Mouse (Mus musculus) layer of hippocampus, postnatal 14 days (tissue): ENCODE measurements around the gene Plin3. TPM values are rescaled to one million over a fixed set of nuclear protein-coding genes. Genes with fewer than 3 reads are reported as not detected.
A peak's percentile ranks its signal among the peaks of the same experiment; 100 is the strongest.
"Not testable (repeated sequence)": the region's sequence is repeated elsewhere in the genome, so short reads cannot be mapped to it uniquely, and the experiment has no call there.

ENCODE experiments used
- DNase-seq, 2 experiments: peaks; one replicate each; pipeline ENCODE4 v3.0.0; 2021 to 2022; ENCODE audit warnings: low spot score in 2 of 2, mixed read lengths in 1 of 2
- total RNA-seq, 2 experiments: library from RNA; stranded (reverse); gene quantifications; 2 replicates each; pipeline ENCODE4 v1.2.3; 2021

Gene Plin3
- total RNA-seq, 2 experiments from 2014 or later, result 5.1 to 9.1 TPM

- no peak for DNase-seq
These were observed 16.7 kb downstream of the Plin3 start for GRCm38 (mm10) chr17:56275842-56276480.

GRCm38 (mm10) chr17:56273986-56274385, 18.7 kb downstream of the Plin3 start:
- no peak for DNase-seq

- no peak for DNase-seq
These were observed 19.2 kb downstream of the Plin3 start for GRCm38 (mm10) chr17:56273482-56273881.

- DNase-seq, result no peak
These were observed 20.0 kb downstream of the Plin3 start for GRCm38 (mm10) chr17:56272644-56273043.

GRCm38 (mm10) chr17:56271609-56272253, 20.9 kb downstream of the Plin3 start:
- no peak for DNase-seq

- no peak for DNase-seq
These were observed 22.9 kb downstream of the Plin3 start for GRCm38 (mm10) chr17:56269741-56270140.

GRCm38 (mm10) chr17:56269153-56269630, 23.5 kb downstream of the Plin3 start:
- DNase-seq, result peak; percentile 51 to 85

- DNase-seq, result no peak
These were observed 26.4 kb downstream of the Plin3 start for GRCm38 (mm10) chr17:56266271-56266670.

GRCm38 (mm10) chr17:56265869-56266268, 26.8 kb downstream of the Plin3 start:
- DNase-seq, result no peak

- no peak for DNase-seq
These were observed 27.7 kb downstream of the Plin3 start for GRCm38 (mm10) chr17:56265011-56265410.

- DNase-seq, result peak; percentile 73 to 85
These were observed 28.7 kb downstream of the Plin3 start for GRCm38 (mm10) chr17:56264020-56264419.

- no peak for DNase-seq
These were observed 30.0 kb downstream of the Plin3 start for GRCm38 (mm10) chr17:56262645-56263094.

GRCm38 (mm10) chr17:56261166-56261565, 31.5 kb downstream of the Plin3 start:
- no peak for DNase-seq

GRCm38 (mm10) chr17:56259301-56260037, 33.2 kb downstream of the Plin3 start:
- no peak for DNase-seq

GRCm38 (mm10) chr17:56258812-56259211, 33.9 kb downstream of the Plin3 start:
- DNase-seq, result not testable (repeated sequence)

GRCm38 (mm10) chr17:56258269-56258668, 34.4 kb downstream of the Plin3 start:
- DNase-seq, result not testable (repeated sequence)

GRCm38 (mm10) chr17:56257181-56257894, 35.3 kb downstream of the Plin3 start:
- no peak for DNase-seq

GRCm38 (mm10) chr17:56256239-56256881, 36.3 kb downstream of the Plin3 start, which contains the start of gene Fem1a:
Gene Fem1a (plus strand): TSS chr17:56256810.
- peak; percentile 88 to 98 for DNase-seq

- peak; percentile 99 to 100 for DNase-seq
These were observed 36.8 kb downstream of the Plin3 start for GRCm38 (mm10) chr17:56255863-56256238.

- peak; percentile 64 to 71 for DNase-seq
These were observed 37.2 kb downstream of the Plin3 start for GRCm38 (mm10) chr17:56255429-56255828.

- no peak for DNase-seq
These were observed 38.0 kb downstream of the Plin3 start for GRCm38 (mm10) chr17:56254695-56255094.
